Mouse (Mus musculus) stomach, postnatal 0 days (tissue): ENCODE results near the gene Fbxl4.

Source experiments
- CTCF ChIP-seq: IDR thresholded peaks from 2 replicates; pipeline ENCODE4 v1.5.1; 2016; ENCODE audit warnings: antibody characterized with exemption, low read depth, mild to moderate bottlenecking, moderate library complexity
- EP300 ChIP-seq: optimal IDR thresholded peaks from 2 replicates; pipeline ENCODE3; 2016; ENCODE audit warnings: antibody characterized with exemption

DNA sequence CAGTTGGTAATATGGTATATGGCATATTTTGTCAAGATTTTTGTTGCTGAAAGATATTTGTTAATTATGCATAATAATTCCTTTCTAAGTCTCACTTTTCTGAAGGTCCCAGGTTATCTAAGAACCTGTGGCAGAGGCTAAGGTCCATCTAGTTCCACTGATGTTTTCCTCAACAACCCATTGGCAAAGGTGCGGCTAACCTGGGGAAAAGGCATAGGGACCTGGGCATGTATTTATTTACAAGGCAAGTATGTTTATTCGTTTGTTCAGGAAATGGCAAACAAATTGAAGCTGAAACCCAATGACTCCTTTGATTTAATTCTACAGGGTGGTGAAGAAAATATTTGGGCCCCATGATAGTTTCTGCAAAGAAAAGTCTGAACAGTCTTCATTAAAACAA, 126.2 kb downstream of the Fbxl4 start:
- TF ChIP-seq CTCF (no peak), EP300 (no peak)
